Mouse (Mus musculus): ENCODE results near the gene Actl7a. TPM values are rescaled to one million over a fixed set of nuclear protein-coding genes. Genes with fewer than 3 reads are reported as not detected.
A peak's percentile ranks its signal among the peaks of the same experiment; 100 is the strongest.

The Actl7a gene
- polyA plus RNA-seq, 2 experiments, result not detected

GRCm38 (mm10) chr4:56756021-56756420 is 12.8 kb downstream of the Actl7a start:
- peaks cover 31% of the 10 kb centered on the region for H3K36me3 ChIP-seq (replicated peaks; ENCODE audit: control insufficient read depth, insufficient read depth, low read depth)
- no peaks in the 10 kb centered on the region for H3K4me1 ChIP-seq (replicated peaks; ENCODE audit: control insufficient read depth in 2 of 2, insufficient read depth in 2 of 2, low read length in 1 of 2)
- H3K4me3 ChIP-seq (ENCODE audit: insufficient read depth in 1 of 2, low read depth in 2 of 2, low read length in 2 of 2), result no peak overlapping the region
- H3K27me3 ChIP-seq (ENCODE audit: control insufficient read depth, insufficient read depth, low read length), result no peaks in the 10 kb centered on the region
- no peak overlapping the region for H3K9ac ChIP-seq (replicated peaks)
- TF ChIP-seq EP300 (IDR thresholded peaks at IDR 0.05; ENCODE audit: low read depth), result no peak
- no peak for DNase-seq (ENCODE audit: low read depth in 3 of 3, low spot score in 3 of 3)
- ATAC-seq (ENCODE audit: insufficient read depth), result no peak
- H3K27ac ChIP-seq, result no peak overlapping the region
- no peaks in the 10 kb centered on the region for H3K9me3 ChIP-seq (ENCODE audit: control insufficient read depth, low read length)
- H3K4me2 ChIP-seq (ENCODE audit: low read depth), result no peak overlapping the region
- WGBS (ENCODE audit: insufficient replicate concordance), result 80% methylated on average over 5 of the region's 5 CpGs

DNA sequence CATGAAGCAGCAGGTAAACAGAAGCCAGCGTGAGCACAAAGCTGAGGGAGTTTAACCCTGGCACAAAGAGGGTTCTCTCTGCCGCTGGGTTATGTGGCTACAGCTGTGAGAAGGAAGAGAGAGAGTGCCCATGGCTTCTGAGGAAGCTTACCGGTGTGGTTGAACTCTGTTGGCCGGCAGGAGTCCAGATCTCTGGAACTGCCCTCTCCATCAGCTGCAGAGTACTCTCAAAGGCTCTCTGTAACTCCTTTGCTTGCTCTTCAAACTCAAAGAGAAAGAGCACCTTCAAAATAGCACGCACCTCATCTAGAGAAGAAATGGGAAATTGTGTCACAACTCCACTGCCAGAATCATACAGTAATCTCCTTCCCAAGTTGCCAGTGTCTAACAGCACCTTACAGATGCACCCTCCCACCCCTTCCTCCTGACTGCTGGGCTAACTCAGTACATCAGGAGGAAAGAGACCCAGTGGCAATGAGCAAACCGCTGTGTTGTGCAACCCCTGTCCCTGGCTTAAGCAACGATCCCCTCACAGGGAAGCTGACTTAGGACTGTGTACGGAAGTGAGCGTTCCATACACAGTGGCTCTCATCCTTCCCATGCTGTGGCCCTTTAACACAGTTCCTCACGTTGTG is 13.9 kb downstream of the Actl7a start:
- Histone ChIP-seq H3K4me2 (ENCODE audit: low read depth) (no peak overlapping the region), H3K9me3 (ENCODE audit: control insufficient read depth, low read length) (no peaks in the 10 kb centered on the region), H3K4me3 (ENCODE audit: insufficient read depth in 1 of 2, low read depth in 2 of 2, low read length in 2 of 2) (no peak overlapping the region), H3K27ac (no peak overlapping the region), H3K27me3 (ENCODE audit: control insufficient read depth, insufficient read depth, low read length) (no peaks in the 10 kb centered on the region), H3K9ac (replicated peaks) (no peak overlapping the region), H3K4me1 (replicated peaks; ENCODE audit: control insufficient read depth in 2 of 2, insufficient read depth in 2 of 2, low read length in 1 of 2) (no peaks in the 10 kb centered on the region), H3K36me3 (replicated peaks; ENCODE audit: control insufficient read depth, insufficient read depth, low read depth) (peaks cover 27% of the 10 kb centered on the region)
- WGBS (ENCODE audit: insufficient replicate concordance), result 68% methylated on average over 10 of the region's 10 CpGs
- DNase-seq (ENCODE audit: low read depth in 3 of 3, low spot score in 3 of 3) (no peak), ATAC-seq (ENCODE audit: insufficient read depth) (0 out of 2 replicates have a peak, but pooled peaks have one; percentile 33)
- TF ChIP-seq CTCF (IDR thresholded peaks at IDR 0.05; ENCODE audit: low read depth), result no peak
- TF ChIP-seq EP300 (IDR thresholded peaks at IDR 0.05; ENCODE audit: low read depth), result no peak

DNA sequence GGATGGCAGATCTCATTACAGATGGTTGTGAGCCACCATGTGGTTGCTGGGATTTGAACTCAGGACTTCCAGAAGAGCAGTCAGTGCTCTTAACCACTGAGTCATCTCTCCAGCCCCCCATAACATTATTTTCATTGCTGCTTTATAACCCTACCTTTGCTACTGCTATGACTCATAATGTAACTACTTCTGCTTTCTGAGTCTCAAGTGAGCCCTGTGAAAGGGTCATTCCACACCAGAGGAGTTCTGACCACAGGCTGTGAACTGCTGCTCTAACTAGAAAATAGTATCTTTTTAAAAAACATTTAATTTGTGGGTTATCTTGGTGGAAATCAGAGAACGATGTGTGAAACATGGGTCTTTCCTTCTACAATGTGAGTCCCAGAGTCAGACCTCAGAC is 14.5 kb downstream of the Actl7a start:
- no peak overlapping the region for H3K27ac ChIP-seq
- no peak for TF ChIP-seq CTCF (IDR thresholded peaks at IDR 0.05; ENCODE audit: low read depth)
- TF ChIP-seq EP300 (IDR thresholded peaks at IDR 0.05; ENCODE audit: low read depth), result no peak
- no peaks in the 10 kb centered on the region for H3K9me3 ChIP-seq (ENCODE audit: control insufficient read depth, low read length)
- no peaks in the 10 kb centered on the region for H3K27me3 ChIP-seq (ENCODE audit: control insufficient read depth, insufficient read depth, low read length)
- no peak overlapping the region for H3K4me3 ChIP-seq (ENCODE audit: insufficient read depth in 1 of 2, low read depth in 2 of 2, low read length in 2 of 2)
- H3K4me2 ChIP-seq (ENCODE audit: low read depth), result no peak overlapping the region
- ATAC-seq (ENCODE audit: insufficient read depth) (no peak), DNase-seq (ENCODE audit: low read depth in 3 of 3, low spot score in 3 of 3) (no peak)
- peaks cover 27% of the 10 kb centered on the region for H3K36me3 ChIP-seq (replicated peaks; ENCODE audit: control insufficient read depth, insufficient read depth, low read depth)
- H3K9ac ChIP-seq (replicated peaks), result no peak overlapping the region
- H3K4me1 ChIP-seq (replicated peaks; ENCODE audit: control insufficient read depth in 2 of 2, insufficient read depth in 2 of 2, low read length in 1 of 2), result no peaks in the 10 kb centered on the region
- WGBS (ENCODE audit: insufficient replicate concordance), result 71% methylated on average over 1 of the region's 1 CpGs

DNA sequence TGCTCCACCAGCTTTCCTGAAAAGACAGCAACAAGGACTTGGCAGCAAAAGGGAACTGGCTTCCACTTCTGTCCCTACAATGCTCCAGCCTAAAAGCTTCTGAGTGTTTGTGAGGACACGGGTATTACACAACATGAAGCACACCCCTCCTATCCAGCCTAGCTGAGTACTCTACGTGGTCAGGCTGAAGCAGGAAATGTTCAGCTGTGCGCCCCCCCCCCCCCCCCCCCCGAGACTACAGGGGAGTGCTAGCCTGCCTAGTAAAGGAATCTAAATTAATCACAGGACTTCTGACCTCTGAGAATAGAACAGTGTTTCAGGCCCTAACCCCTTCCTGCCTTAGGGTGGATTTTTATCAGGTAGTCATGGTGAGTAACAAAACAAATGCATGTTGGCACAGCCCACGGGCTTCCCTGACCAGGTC is 24.7 kb downstream of the Actl7a start:
- no peak for ATAC-seq (ENCODE audit: insufficient read depth)
- no peaks in the 10 kb centered on the region for H3K27me3 ChIP-seq (ENCODE audit: control insufficient read depth, insufficient read depth, low read length)
- no peak for DNase-seq (ENCODE audit: low read depth in 3 of 3, low spot score in 3 of 3)
- H3K27ac ChIP-seq, result no peak overlapping the region
- H3K36me3 ChIP-seq (replicated peaks; ENCODE audit: control insufficient read depth, insufficient read depth, low read depth), result peaks cover 35% of the 10 kb centered on the region
- 52% methylated on average over 5 of the region's 5 CpGs for WGBS (ENCODE audit: insufficient replicate concordance)
- TF ChIP-seq EP300 (IDR thresholded peaks at IDR 0.05; ENCODE audit: low read depth), result no peak
- TF ChIP-seq CTCF (IDR thresholded peaks at IDR 0.05; ENCODE audit: low read depth), result no peak
- no peak overlapping the region for H3K9ac ChIP-seq (replicated peaks)
- H3K4me3 ChIP-seq (ENCODE audit: insufficient read depth in 1 of 2, low read depth in 2 of 2, low read length in 2 of 2), result no peak overlapping the region
- no peaks in the 10 kb centered on the region for H3K9me3 ChIP-seq (ENCODE audit: control insufficient read depth, low read length)
- H3K4me1 ChIP-seq (replicated peaks; ENCODE audit: control insufficient read depth in 2 of 2, insufficient read depth in 2 of 2, low read length in 1 of 2), result no peaks in the 10 kb centered on the region
- no peak overlapping the region for H3K4me2 ChIP-seq (ENCODE audit: low read depth)

GRCm38 (mm10) chr4:56768913-56769312 is 25.7 kb downstream of the Actl7a start:
- no peaks in the 10 kb centered on the region for H3K9me3 ChIP-seq (ENCODE audit: control insufficient read depth, low read length)
- no peaks in the 10 kb centered on the region for H3K27me3 ChIP-seq (ENCODE audit: control insufficient read depth, insufficient read depth, low read length)
- H3K4me2 ChIP-seq (ENCODE audit: low read depth), result no peak overlapping the region
- no peak overlapping the region for H3K27ac ChIP-seq
- no peaks in the 10 kb centered on the region for H3K4me1 ChIP-seq (replicated peaks; ENCODE audit: control insufficient read depth in 2 of 2, insufficient read depth in 2 of 2, low read length in 1 of 2)
- 72% methylated on average over 7 of the region's 7 CpGs for whole genome bisulfite sequencing (ENCODE audit: insufficient replicate concordance)
- TF ChIP-seq EP300 (IDR thresholded peaks at IDR 0.05; ENCODE audit: low read depth) (no peak), CTCF (IDR thresholded peaks at IDR 0.05; ENCODE audit: low read depth) (no peak)
- H3K4me3 ChIP-seq (ENCODE audit: insufficient read depth in 1 of 2, low read depth in 2 of 2, low read length in 2 of 2), result no peak overlapping the region
- ATAC-seq (ENCODE audit: insufficient read depth) (no peak), DNase-seq (ENCODE audit: low read depth in 3 of 3, low spot score in 3 of 3) (no peak)
- no peak overlapping the region for H3K9ac ChIP-seq (replicated peaks)
- H3K36me3 ChIP-seq (replicated peaks; ENCODE audit: control insufficient read depth, insufficient read depth, low read depth), result peaks cover 37% of the 10 kb centered on the region
